Mouse (Mus musculus) spleen, adult 2 months (tissue): Measurements from ENCODE around the gene Lrfn4.

ENCODE experiments used
- CTCF ChIP-seq: fragments of 200-500 bp; IDR thresholded peaks from 2 replicates; pipeline ENCODE4 v1.5.1; 2011; ENCODE audit warnings: mild to moderate bottlenecking, inconsistent platforms; ENCODE audit not compliant: insufficient read depth, insufficient read length, insufficient replicate concordance; ENCODE audit errors: extremely low read depth
- POLR2A ChIP-seq: fragments of 200-500 bp; IDR thresholded peaks from 2 replicates; pipeline ENCODE4 v1.6.1; 2011; ENCODE audit warnings: low read depth, low read length, inconsistent platforms

DNA sequence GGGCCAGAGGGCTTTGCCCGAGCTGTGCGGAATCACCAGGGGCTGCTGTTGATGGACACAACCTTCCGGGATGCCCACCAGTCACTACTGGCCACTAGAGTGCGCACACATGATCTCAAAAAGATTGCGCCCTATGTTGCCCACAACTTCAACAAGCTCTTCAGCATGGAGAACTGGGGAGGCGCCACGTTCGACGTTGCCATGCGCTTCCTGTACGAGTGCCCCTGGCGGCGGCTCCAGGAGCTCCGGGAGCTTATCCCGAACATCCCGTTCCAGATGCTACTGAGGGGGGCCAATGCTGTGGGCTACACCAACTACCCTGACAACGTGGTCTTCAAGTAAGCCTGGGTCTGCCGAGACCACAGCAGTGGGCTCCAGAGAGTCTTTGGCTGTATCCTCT is 2.7 kb upstream of the Lrfn4 start:
- no peak for TF ChIP-seq POLR2A
- TF ChIP-seq CTCF: no peak
